12 mouse cellular contexts compared by ENCODE assay signal in genomic region chr7:139271871-139272270, GRCm38 (mm10). TPM values are rescaled to one million over a fixed set of nuclear protein-coding genes. Genes with fewer than 3 reads are reported as not detected.
DNase-seq lines count a peak whose midpoint lies in the region; ATAC-seq and TF ChIP-seq lines count a peak whose summit lies in the region.
"Had no signal": no experiment of that assay in that cellular context is flagged by ENCODE, and none has a peak within 500 bp of the region (broad histone marks: within the 10 kb centered on the region; RNA-seq: fewer than 3 reads in every experiment).

No protein-coding gene starts in this region.

- no peak overlapping the region for H3K4me3 ChIP-seq in intestine, embryonic 14.5 days (ENCODE audit: low read depth, low read length)
- no peak overlapping the region for H3K4me3 ChIP-seq in intestine, postnatal 0 days (ENCODE audit: low read depth, low read length)
- H3K4me3 ChIP-seq in embryonic facial prominence, embryonic 13.5 days: no peak overlapping the region
- no peak overlapping the region for H3K4me3 ChIP-seq in layer of hippocampus, adult 2 months
- H3K4me3 ChIP-seq: limb, embryonic 15.5 days; midbrain, embryonic 13.5 days had no signal

- no peak overlapping the region for H3K9ac ChIP-seq in intestine, embryonic 14.5 days (ENCODE audit: low read length)
- H3K9ac ChIP-seq in intestine, postnatal 0 days (ENCODE audit: low read depth, low read length): no peak overlapping the region
- no peak overlapping the region for H3K9ac ChIP-seq in embryonic facial prominence, embryonic 13.5 days
- H3K9ac ChIP-seq: limb, embryonic 15.5 days; midbrain, embryonic 13.5 days had no signal

- peaks cover 7% of the 10 kb centered on the region; the same call in 1 of the 2 replicates for H3K36me3 ChIP-seq in intestine, embryonic 14.5 days (ENCODE audit: control insufficient read depth, insufficient read depth, low read length)
- H3K36me3 ChIP-seq in intestine, postnatal 0 days (ENCODE audit: control insufficient read depth, insufficient read depth): peaks cover 21% of the 10 kb centered on the region; the same call in 1 of the 2 replicates
- peaks cover 23% of the 10 kb centered on the region for H3K36me3 ChIP-seq in embryonic facial prominence, embryonic 13.5 days
- H3K36me3 ChIP-seq: midbrain, embryonic 13.5 days had no signal

- 63% methylated on average over 5 of the region's 5 CpGs for WGBS in intestine, embryonic 14.5 days
- 70% methylated on average over 5 of the region's 5 CpGs for WGBS in intestine, postnatal 0 days
- 80% methylated on average over 5 of the region's 5 CpGs for WGBS in embryonic facial prominence, embryonic 13.5 days

- H3K27ac ChIP-seq in intestine, embryonic 14.5 days (ENCODE audit: low read depth): peak overlapping the region; percentile 77
- H3K27ac ChIP-seq in intestine, postnatal 0 days (ENCODE audit: low read depth, low read length): no peak overlapping the region; the same call in 1 of the 2 replicates
- H3K27ac ChIP-seq in embryonic facial prominence, embryonic 13.5 days: peak overlapping the region; percentile 80; the same call in 1 of the 2 replicates
- H3K27ac ChIP-seq in layer of hippocampus, adult 2 months: peak overlapping the region; percentile 78
- H3K27ac ChIP-seq: midbrain, embryonic 13.5 days had no signal

- H3K4me1 ChIP-seq in intestine, embryonic 14.5 days (replicated peaks; ENCODE audit: control insufficient read depth, insufficient read depth, low read length): peaks cover 28% of the 10 kb centered on the region
- H3K4me1 ChIP-seq in intestine, postnatal 0 days (replicated peaks; ENCODE audit: control insufficient read depth, insufficient read depth, low read length): peaks cover 15% of the 10 kb centered on the region
- H3K4me1 ChIP-seq in embryonic facial prominence, embryonic 13.5 days: peaks cover 52% of the 10 kb centered on the region

- no peaks in the 10 kb centered on the region for H3K27me3 ChIP-seq in intestine, embryonic 14.5 days (replicated peaks; ENCODE audit: control insufficient read depth, insufficient read depth, low read length)
- H3K27me3 ChIP-seq in intestine, postnatal 0 days (replicated peaks; ENCODE audit: control insufficient read depth, insufficient read depth, low read length): no peaks in the 10 kb centered on the region
- H3K27me3 ChIP-seq in embryonic facial prominence, embryonic 13.5 days: no peaks in the 10 kb centered on the region
- H3K27me3 ChIP-seq: limb, embryonic 15.5 days; midbrain, embryonic 13.5 days had no signal

- no peak for ATAC-seq in intestine, embryonic 14.5 days (replicated peaks; ENCODE audit: low FRiP score, low TSS enrichment, low read depth)
- ATAC-seq in intestine, postnatal 0 days: no peak
- no peak for ATAC-seq in embryonic facial prominence, embryonic 13.5 days (ENCODE audit: insufficient number of reproducible peaks, insufficient read depth, low FRiP score, low TSS enrichment, low read depth)

- TF ChIP-seq CTCF in intestine, postnatal 0 days (IDR thresholded peaks at IDR 0.05; ENCODE audit: low read depth): no peak
- TF ChIP-seq CTCF in layer of hippocampus, adult 2 months (conservative IDR thresholded peaks at IDR 0.05): no peak

- H3K9me3 ChIP-seq in intestine, embryonic 14.5 days (ENCODE audit: control insufficient read depth, low read length): no peaks in the 10 kb centered on the region
- no peaks in the 10 kb centered on the region for H3K9me3 ChIP-seq in intestine, postnatal 0 days (ENCODE audit: control insufficient read depth)
- no peaks in the 10 kb centered on the region for H3K9me3 ChIP-seq in embryonic facial prominence, embryonic 13.5 days
- H3K9me3 ChIP-seq: limb, embryonic 15.5 days; midbrain, embryonic 13.5 days had no signal

- DNase-seq in intestine, embryonic 14.5 days (ENCODE audit: low spot score): no peak
- DNase-seq in layer of hippocampus, adult 2 months (ENCODE audit: low spot score in 2 of 2): peak; percentile 57 to 66
- peak; percentile 79 for DNase-seq in right cerebral cortex, postnatal 14 days
- no peak for DNase-seq in kidney, postnatal 25 days
- no peak for DNase-seq in kidney, postnatal 4 days
- DNase-seq: cerebellum, postnatal 14 days; heart, adult 11 months; kidney, adult 8-10 months had no signal

- H3K4me2 ChIP-seq in intestine, embryonic 14.5 days (ENCODE audit: low read length): no peak overlapping the region
- H3K4me2 ChIP-seq in intestine, postnatal 0 days (replicated peaks; ENCODE audit: low read depth): no peak overlapping the region
- no peak overlapping the region for H3K4me2 ChIP-seq in embryonic facial prominence, embryonic 13.5 days
- H3K4me2 ChIP-seq: limb, embryonic 15.5 days; midbrain, embryonic 13.5 days had no signal

RNA-seq across cellular contexts. Expression of gene Pwwp2b, which starts 23.6 kb away (rescaled TPM):
- polyA plus RNA-seq in intestine, embryonic 14.5 days (2014; fragmentation: Nextera tagmentation; extraction: Ambion mirVana): 15.9 and 17.3 TPM in 2 replicates
- polyA plus RNA-seq in intestine, postnatal 0 days (2015; fragmentation: Nextera tagmentation; extraction: Ambion mirVana): 12.9 and 16.6 TPM in 2 replicates
- 13.7 and 16.0 TPM in 2 replicates for polyA plus RNA-seq in embryonic facial prominence, embryonic 13.5 days (2015; fragmentation: Nextera tagmentation; extraction: Ambion mirVana)
- 10 to 100 TPM; 35.0 to 37.6 TPM for total RNA-seq in layer of hippocampus, adult 2 months (2021)

RNA-seq across cellular contexts. Expression of gene Stk32c, which starts 58.8 kb away (rescaled TPM):
- polyA plus RNA-seq in intestine, embryonic 14.5 days (2014; fragmentation: Nextera tagmentation; extraction: Ambion mirVana): 0.12 and 0.15 TPM in 2 replicates
- 0.07 and 0.10 TPM in 2 replicates for polyA plus RNA-seq in intestine, postnatal 0 days (2015; fragmentation: Nextera tagmentation; extraction: Ambion mirVana)
- 0.18 and 0.22 TPM in 2 replicates for polyA plus RNA-seq in embryonic facial prominence, embryonic 13.5 days (2015; fragmentation: Nextera tagmentation; extraction: Ambion mirVana)
- 100 to 1,000 TPM; 102 to 105 TPM for total RNA-seq in layer of hippocampus, adult 2 months (2021)

RNA-seq across cellular contexts. Expression of gene Lrrc27, which starts 59.1 kb away (rescaled TPM):
- polyA plus RNA-seq in intestine, embryonic 14.5 days (2014; fragmentation: Nextera tagmentation; extraction: Ambion mirVana): 4.7 and 4.9 TPM in 2 replicates
- 2.0 and 2.5 TPM in 2 replicates for polyA plus RNA-seq in intestine, postnatal 0 days (2015; fragmentation: Nextera tagmentation; extraction: Ambion mirVana)
- 2.0 and 2.1 TPM in 2 replicates for polyA plus RNA-seq in embryonic facial prominence, embryonic 13.5 days (2015; fragmentation: Nextera tagmentation; extraction: Ambion mirVana)
- total RNA-seq in layer of hippocampus, adult 2 months (2021): 1 to 10 TPM; 6.8 to 6.9 TPM

Comparison
In these comparisons a context has a peak if more than half of its experiments do, and no peak if none do; other contexts are left out.
1. DNase-seq: peak in layer of hippocampus, adult 2 months (2 of 2) and right cerebral cortex, postnatal 14 days (single experiment); none in intestine, embryonic 14.5 days (single experiment), kidney, postnatal 25 days (0 of 2) and kidney, postnatal 4 days (0 of 2).